Mouse (Mus musculus): ENCODE measurements around the gene Zfp442. TPM values are rescaled to one million over a fixed set of nuclear protein-coding genes. Genes with fewer than 3 reads are reported as not detected.

Gene Zfp442
- polyA plus RNA-seq (2012; rRNA removed) = 0.03 and 0.07 TPM in 2 replicates

GRCm38 (mm10) chr2:150451180-150451919 is at the start of gene Zfp442:
TSS of gene Zfp442 (minus strand) at chr2:150451486.

GRCm38 (mm10) chr2:150484939-150485778 is 33.9 kb upstream of the Zfp442 start, which contains the start of gene Zfp345:
TSS of gene Zfp345 (minus strand) at chr2:150485091.

GRCm38 (mm10) chr2:150362113-150362877 is 89.0 kb downstream of the Zfp442 start, which contains the start of gene 3300002I08Rik:
TSS of gene 3300002I08Rik (minus strand) at chr2:150362765.

Other genes starting within 250 kb of the Zfp442 start
- gene Zfp937, start 233.4 kb downstream of the Zfp442 start, polyA plus RNA-seq (2012; rRNA removed) = 0.16 and 0.23 TPM in 2 replicates
- not detected in 2 replicates for gene Gm21994, start 195.9 kb downstream of the Zfp442 start, polyA plus RNA-seq (2012; rRNA removed)
- gene Gm14124, start 194.0 kb downstream of the Zfp442 start, polyA plus RNA-seq (2012; rRNA removed) = not detected in 2 replicates
- not detected in 2 replicates for gene Gm10130, start 127.8 kb downstream of the Zfp442 start, polyA plus RNA-seq (2012; rRNA removed)
- gene 3300002I08Rik, start 88.7 kb downstream of the Zfp442 start, polyA plus RNA-seq (2012; rRNA removed) = 0.65 and 0.92 TPM in 2 replicates
- not detected in 2 replicates for gene Zfp345, start 33.6 kb upstream of the Zfp442 start, polyA plus RNA-seq (2012; rRNA removed)
- 0.55 and 0.74 TPM in 2 replicates for gene Cst7, start 118.9 kb upstream of the Zfp442 start, polyA plus RNA-seq (2012; rRNA removed)
- gene Apmap, start 157.1 kb upstream of the Zfp442 start, polyA plus RNA-seq (2012; rRNA removed) = 29.6 and 73.1 TPM in 2 replicates
- gene Acss1, start 217.0 kb upstream of the Zfp442 start, polyA plus RNA-seq (2012; rRNA removed) = 164 and 200 TPM in 2 replicates
- gene Vsx1, start 237.9 kb upstream of the Zfp442 start, polyA plus RNA-seq (2012; rRNA removed) = not detected in 2 replicates

Measured in colon, adult 2 months (tissue).